Mouse (Mus musculus) telencephalon, adult 2 months (tissue): ENCODE data around the gene Plrg1.

Source experiments
- DNase-seq: peaks from one replicate; pipeline ENCODE4 v3.0.0-alpha.2; 2011; ENCODE audit warnings: low read depth, low spot score

The Plrg1 gene

DNA sequence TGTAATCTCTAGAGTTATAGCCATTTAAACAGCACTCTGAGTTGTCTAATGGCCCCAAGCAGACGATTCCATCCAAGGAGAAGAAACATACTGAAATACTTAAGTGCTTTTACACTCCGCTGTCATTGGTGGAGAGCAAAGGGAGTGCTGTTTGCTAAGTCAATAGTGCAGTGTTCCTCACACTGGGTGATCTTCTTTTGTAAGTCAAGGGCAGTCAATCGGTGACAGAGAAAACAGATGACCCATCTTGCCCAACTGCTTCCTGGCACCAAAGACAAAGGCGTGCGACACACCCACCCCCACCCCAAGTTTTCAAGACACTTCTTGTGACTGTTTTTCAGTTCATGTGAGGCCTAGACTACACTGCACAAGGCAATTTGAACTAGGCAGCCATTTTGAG is 3.2 kb upstream of the Plrg1 start:
- DNase-seq: no peak

- DNase-seq: no peak
Observed at GRCm38 (mm10) chr3:83053126-83053525, 2.2 kb upstream of the Plrg1 start.

GRCm38 (mm10) chr3:83053758-83054157 is 1.6 kb upstream of the Plrg1 start:
- DNase-seq: peak; percentile 31

DNA sequence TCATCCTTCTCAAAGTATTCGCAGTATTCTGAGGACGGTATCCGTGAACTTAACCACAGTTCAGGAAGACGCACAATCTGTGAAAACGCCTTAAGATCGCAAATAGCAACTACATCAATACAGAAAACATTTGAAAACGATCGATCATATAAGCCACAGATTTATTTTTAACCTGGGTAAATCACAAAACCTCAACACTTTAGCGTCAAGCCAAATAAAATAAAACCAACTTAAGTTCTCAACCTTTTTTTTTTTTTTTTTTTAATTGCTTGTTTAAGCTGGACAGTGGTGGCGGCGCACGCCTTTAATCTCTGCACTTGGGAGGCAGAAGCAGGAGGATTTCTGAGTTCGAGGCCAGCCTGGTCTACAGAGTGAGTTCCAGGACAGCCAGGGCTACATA is 563 bp upstream of the Plrg1 start:
- no peak for DNase-seq

DNA sequence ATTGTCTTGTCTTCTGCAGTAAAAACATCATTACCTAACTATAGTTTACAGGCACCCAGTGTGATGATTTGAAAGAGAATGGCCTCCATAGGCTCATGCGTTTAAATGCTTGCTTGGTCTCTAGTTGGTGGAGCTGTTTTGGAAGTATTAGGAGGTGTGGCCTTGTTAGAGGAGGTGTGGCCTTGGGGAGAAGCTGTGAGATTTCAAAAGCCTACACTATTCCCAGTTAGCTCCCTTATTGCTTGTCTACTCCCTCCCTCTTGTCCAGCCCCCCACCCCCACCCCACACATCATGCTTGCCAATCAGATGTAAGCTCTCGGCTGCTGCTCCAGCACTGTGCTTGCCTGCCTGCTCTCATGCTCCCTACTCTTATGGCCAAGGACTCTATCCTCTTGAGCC is 1.7 kb downstream of the Plrg1 start:
- DNase-seq: no peak

GRCm38 (mm10) chr3:83067920-83068319 is 12.6 kb downstream of the Plrg1 start:
- no peak for DNase-seq

- DNase-seq: no peak
Observed at GRCm38 (mm10) chr3:83068869-83069268, 13.5 kb downstream of the Plrg1 start.

DNA sequence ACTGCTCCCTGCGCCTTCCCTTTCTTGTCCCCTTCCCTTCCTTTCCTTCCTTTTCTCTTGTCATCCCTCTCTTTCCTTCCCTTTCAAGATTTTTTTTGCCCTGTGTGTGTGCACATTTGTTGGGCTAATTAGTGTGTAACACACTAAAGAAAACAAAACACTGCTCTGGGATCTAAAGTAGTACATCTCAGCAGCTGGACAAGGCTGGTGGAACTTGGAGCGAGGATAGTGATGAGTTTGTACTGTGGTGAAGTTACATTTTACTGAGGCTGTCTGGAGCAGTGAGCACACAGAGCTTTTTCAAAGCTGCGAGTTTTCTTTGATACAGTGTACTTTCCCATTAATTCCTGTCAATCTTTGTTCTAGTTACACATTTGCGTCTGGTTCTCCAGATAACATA is 14.9 kb downstream of the Plrg1 start:
- no peak for DNase-seq

- DNase-seq: no peak
Observed at GRCm38 (mm10) chr3:83076563-83076962, 21.2 kb downstream of the Plrg1 start.

DNA sequence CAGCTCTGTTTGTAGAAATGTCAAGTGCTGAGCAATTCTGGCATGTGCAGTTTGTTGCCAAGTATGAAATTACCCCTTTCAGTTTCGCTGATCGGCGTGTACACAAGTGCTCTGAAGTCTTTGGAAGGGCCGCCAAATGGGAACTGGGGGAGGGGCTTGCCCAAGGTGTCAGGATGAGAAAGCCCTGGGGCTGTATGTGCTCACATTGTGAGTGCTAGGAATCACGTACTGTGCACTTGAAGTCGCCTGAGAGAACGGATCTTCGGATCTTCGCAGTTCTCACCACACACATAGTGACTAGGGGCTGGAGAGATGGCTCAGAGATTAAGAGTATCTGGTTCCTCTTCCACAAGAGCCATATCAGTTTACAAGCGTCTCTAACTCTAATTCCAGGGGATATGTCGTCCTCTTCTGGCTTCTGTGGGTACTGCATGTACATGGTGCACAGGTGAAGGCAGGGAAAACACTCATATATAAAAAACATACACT is 25.3 kb downstream of the Plrg1 start:
- DNase-seq: no peak

GRCm38 (mm10) chr3:83097586-83097985 is 42.3 kb downstream of the Plrg1 start:
- no peak for DNase-seq

- DNase-seq: no peak
Observed at GRCm38 (mm10) chr3:83098546-83099034, 43.3 kb downstream of the Plrg1 start.

GRCm38 (mm10) chr3:83099139-83099538 is 43.8 kb downstream of the Plrg1 start:
- no peak for DNase-seq

DNA sequence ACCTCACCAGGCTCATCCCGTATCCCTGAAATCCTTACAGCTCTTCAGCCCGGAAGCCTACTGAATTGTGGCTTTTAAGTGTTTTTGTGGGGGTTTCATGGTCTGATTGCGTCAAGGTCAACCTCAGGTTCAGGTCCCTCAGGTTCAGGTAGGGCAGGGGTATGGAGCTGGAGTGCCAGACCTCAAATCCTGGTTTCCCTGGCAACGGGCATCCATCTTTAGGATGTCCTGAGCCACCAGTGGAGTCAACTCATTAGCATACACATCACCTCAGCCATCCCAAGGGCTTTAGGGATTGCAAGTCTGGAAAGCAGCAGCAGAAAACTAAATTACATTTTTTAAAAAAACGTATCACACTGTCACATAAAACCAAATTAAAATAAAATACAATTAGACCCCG is 44.3 kb downstream of the Plrg1 start:
- DNase-seq: no peak

- DNase-seq: no peak
Observed at GRCm38 (mm10) chr3:83102286-83102685, 47.0 kb downstream of the Plrg1 start.

- no peak for DNase-seq
Observed at GRCm38 (mm10) chr3:83110163-83110562, 54.8 kb downstream of the Plrg1 start.

- no peak for DNase-seq
Observed at GRCm38 (mm10) chr3:83111485-83112261, 56.4 kb downstream of the Plrg1 start.

GRCm38 (mm10) chr3:83112869-83113268 is 57.5 kb downstream of the Plrg1 start:
- no peak for DNase-seq

GRCm38 (mm10) chr3:83114946-83115345 is 59.6 kb downstream of the Plrg1 start:
- no peak for DNase-seq

DNA sequence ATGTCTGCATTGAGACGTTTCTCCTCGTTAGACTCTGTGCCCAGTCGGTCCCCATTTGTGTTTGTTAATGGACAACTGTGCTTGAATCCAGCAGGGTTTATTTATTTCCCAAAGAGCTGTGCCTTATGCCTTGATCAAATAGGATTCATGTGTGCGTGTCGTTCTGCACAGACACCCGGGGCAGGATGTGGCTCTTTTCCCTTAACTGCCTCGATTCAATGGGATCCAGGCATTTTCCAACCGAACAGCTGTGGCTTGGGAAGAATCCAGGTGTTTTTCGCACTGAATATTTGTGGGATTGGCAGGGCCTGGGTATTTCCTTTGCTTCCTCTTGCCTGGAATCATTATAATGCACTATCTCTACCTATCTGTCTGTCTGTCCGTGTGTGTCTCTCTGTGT is 62.3 kb downstream of the Plrg1 start:
- no peak for DNase-seq
